Mouse (Mus musculus) heart, embryonic 14.5 days (tissue): Measurements from ENCODE around the gene Ambn. TPM values are rescaled to one million over a fixed set of nuclear protein-coding genes. Genes with fewer than 3 reads are reported as not detected.
"Not testable (repeated sequence)": the region's sequence is repeated elsewhere in the genome, so short reads cannot be mapped to it uniquely, and the experiment has no call there.

Experiments
- ATAC-seq: fragments of 200-750 bp; cut with Nextera tagmentation; 2 replicates; pipeline ENCODE4 v1.8.0; 2017; ENCODE audit warnings: low read depth, moderate TSS enrichment; ENCODE audit not compliant: insufficient number of reproducible peaks, insufficient read depth, low FRiP score
- H3K27ac ChIP-seq, 2 experiments: fragments of 200-500 bp in 1 of 2; fragments of 300-500 bp in 1 of 2; sonication (generic) in 1 of 2; replicated peaks in 1 of 2; 2 replicates each; pipeline ENCODE4 v1.5.1; 2012 to 2014; ENCODE audit warnings: low read depth in 2 of 2, low read length in 2 of 2, control low read depth in 1 of 2, mild to moderate bottlenecking in 1 of 2, mixed read lengths in 1 of 2; ENCODE audit not compliant: control insufficient read depth in 1 of 2, insufficient read depth in 1 of 2
- H3K27me3 ChIP-seq: fragments of 300-500 bp; sonication (generic); 2 replicates; pipeline ENCODE4 v1.6.1; 2014; ENCODE audit warnings: mild to moderate bottlenecking, low read length, control low read depth; ENCODE audit not compliant: control insufficient read depth, insufficient read depth
- H3K36me3 ChIP-seq: fragments of 300-500 bp; sonication (generic); 2 replicates; pipeline ENCODE4 v1.6.1; 2014; ENCODE audit warnings: mild to moderate bottlenecking, control low read depth, low read length, mixed read lengths; ENCODE audit not compliant: control insufficient read depth, insufficient read depth
- H3K4me1 ChIP-seq, 2 experiments: fragments of 200-500 bp in 1 of 2; fragments of 300-500 bp in 1 of 2; sonication (generic) in 1 of 2; 2 replicates each; pipeline ENCODE4 v1.6.1; 2012 to 2014; ENCODE audit warnings: low read length in 2 of 2, control low read depth in 1 of 2, mixed read lengths in 1 of 2; ENCODE audit not compliant: control insufficient read depth in 2 of 2, insufficient read depth in 2 of 2
- H3K4me2 ChIP-seq: fragments of 300-500 bp; sonication (generic); 2 replicates; pipeline ENCODE4 v1.6.1; 2014; ENCODE audit warnings: mild to moderate bottlenecking, low read length
- H3K4me3 ChIP-seq, 2 experiments: fragments of 200-500 bp in 1 of 2; fragments of 300-500 bp in 1 of 2; sonication (generic) in 1 of 2; 2 replicates each; pipeline ENCODE4 v1.5.1; 2012 to 2014; ENCODE audit warnings: low read length in 2 of 2, mild to moderate bottlenecking in 2 of 2, control low read depth in 1 of 2, low read depth in 1 of 2, moderate library complexity in 1 of 2; ENCODE audit not compliant: control insufficient read depth in 1 of 2, insufficient read depth in 1 of 2
- H3K9ac ChIP-seq: fragments of 300-500 bp; sonication (generic); 2 replicates; pipeline ENCODE4 v1.6.1; 2014; ENCODE audit warnings: mild to moderate bottlenecking, low read length
- H3K9me3 ChIP-seq: fragments of 300-500 bp; sonication (generic); 2 replicates; pipeline ENCODE4 v1.6.1; 2016; ENCODE audit warnings: low read length, control low read depth; ENCODE audit not compliant: control insufficient read depth
- WGBS: fragments of 180-500 bp; shearing (Covaris S2); extraction: QIAGEN DNeasy Blood & Tissue Kit; methylation state at CpG from one replicate; pipeline ENCODE4 v1.1.7; 2014; 5-methylcytosine and 5-hydroxymethylcytosine counted together
- polyA plus RNA-seq: library from polyadenylated mRNA; unstranded; fragments of >200 nt; fragmentation: Nextera tagmentation; extraction: Ambion mirVana; gene quantifications from 2 replicates; pipeline ENCODE4 v1.2.1, GENCODE M21; 2014

Gene Ambn
- not detected in 2 replicates for polyA plus RNA-seq

- Histone ChIP-seq H3K36me3 (no peaks in the 10 kb centered on the region), H3K4me2 (no peak within 1 kb of the TSS), H3K9me3 (no peaks in the 10 kb centered on the region; the same call in 1 of the 2 replicates), H3K27me3 (no peaks in the 10 kb centered on the region), H3K27ac (no peak within 1 kb of the TSS), H3K4me1 (no peaks in the 10 kb centered on the region), H3K4me3 (no peak within 1 kb of the TSS), H3K9ac (no peak within 1 kb of the TSS)
- ATAC-seq = no peak
- 77% methylated on average over 3 of the region's 3 CpGs for WGBS
Measured at GRCm38 (mm10) chr5:88455691-88456090, at the start of gene Ambn. TSS of gene Ambn (plus strand) at chr5:88455991.

GRCm38 (mm10) chr5:88420319-88421065, 35.3 kb upstream of the Ambn start:
- Histone ChIP-seq H3K36me3 (no peaks in the 10 kb centered on the region), H3K9me3 (no peaks in the 10 kb centered on the region), H3K4me3 (no peak overlapping the region), H3K27ac (no peak overlapping the region), H3K27me3 (no peaks in the 10 kb centered on the region), H3K9ac (no peak overlapping the region), H3K4me1 (no peaks in the 10 kb centered on the region), H3K4me2 (no peak overlapping the region)
- ATAC-seq = no peak
- 79% methylated on average over 8 of the region's 8 CpGs for WGBS

- not testable (repeated sequence) for H3K4me1 ChIP-seq, H3K9ac ChIP-seq, ATAC-seq, H3K27ac ChIP-seq, H3K4me3 ChIP-seq, H3K27me3 ChIP-seq, H3K4me2 ChIP-seq, H3K9me3 ChIP-seq, H3K36me3 ChIP-seq
- 77% methylated on average over 2 of the region's 2 CpGs for WGBS
Measured at GRCm38 (mm10) chr5:88424892-88425291, 30.9 kb upstream of the Ambn start.

GRCm38 (mm10) chr5:88426753-88427152, 29.0 kb upstream of the Ambn start:
- no peaks in the 10 kb centered on the region for H3K4me1 ChIP-seq
- H3K27ac ChIP-seq = no peak overlapping the region
- 43% methylated on average over 1 of the region's 1 CpGs for WGBS
- no peaks in the 10 kb centered on the region for H3K27me3 ChIP-seq
- no peak overlapping the region for H3K4me2 ChIP-seq
- no peak for ATAC-seq
- H3K9me3 ChIP-seq = no peaks in the 10 kb centered on the region
- no peaks in the 10 kb centered on the region for H3K36me3 ChIP-seq
- H3K9ac ChIP-seq = no peak overlapping the region
- H3K4me3 ChIP-seq = no peak overlapping the region

GRCm38 (mm10) chr5:88467471-88467870, 11.7 kb downstream of the Ambn start:
- 85% methylated on average over 2 of the region's 2 CpGs for WGBS
- Histone ChIP-seq H3K27me3 (no peaks in the 10 kb centered on the region), H3K4me1 (no peaks in the 10 kb centered on the region), H3K9me3 (no peaks in the 10 kb centered on the region), H3K4me2 (no peak overlapping the region), H3K27ac (no peak overlapping the region), H3K9ac (no peak overlapping the region), H3K36me3 (no peaks in the 10 kb centered on the region), H3K4me3 (no peak overlapping the region)
- ATAC-seq = no peak

- H3K4me3 ChIP-seq = no peak overlapping the region
- no peak for ATAC-seq
- H3K4me1 ChIP-seq = no peaks in the 10 kb centered on the region
- no peak overlapping the region for H3K27ac ChIP-seq
- H3K9me3 ChIP-seq = no peaks in the 10 kb centered on the region
- H3K4me2 ChIP-seq = no peak overlapping the region
- no peaks in the 10 kb centered on the region for H3K36me3 ChIP-seq
- no peaks in the 10 kb centered on the region for H3K27me3 ChIP-seq
- no peak overlapping the region for H3K9ac ChIP-seq
- WGBS = 85% methylated on average over 4 of the region's 4 CpGs
Measured at GRCm38 (mm10) chr5:88468807-88469704, 13.3 kb downstream of the Ambn start.

- Histone ChIP-seq H3K27me3 (no peaks in the 10 kb centered on the region), H3K4me2 (no peak within 1 kb of the TSS)
- no peak for ATAC-seq
Measured at GRCm38 (mm10) chr5:88487675-88488074, 31.9 kb downstream of the Ambn start, which contains the start of gene Enam. TSS of gene Enam (plus strand) at chr5:88487975.

More at GRCm38 (mm10) chr5:88487675-88488074, 31.9 kb downstream of the Ambn start, which contains the start of gene Enam:
- Histone ChIP-seq H3K27ac (no peak within 1 kb of the TSS), H3K4me1 (no peaks in the 10 kb centered on the region), H3K36me3 (no peaks in the 10 kb centered on the region), H3K9ac (no peak within 1 kb of the TSS), H3K9me3 (no peaks in the 10 kb centered on the region), H3K4me3 (no peak within 1 kb of the TSS)
